Mouse (Mus musculus) G1E (cell line): ENCODE results near the gene Zdhhc7. TPM values are rescaled to one million over a fixed set of nuclear protein-coding genes. Genes with fewer than 3 reads are reported as not detected.

ENCODE experiments used
- ATAC-seq: 2 replicates; pipeline ENCODE4 v1.8.0; 2016; ENCODE audit warnings: mild to moderate bottlenecking; ENCODE audit not compliant: insufficient number of reproducible peaks, poor library complexity, low FRiP score, severe bottlenecking; ENCODE audit errors: extremely low read depth
- DNase-seq: peaks from one replicate; pipeline ENCODE4 v3.0.0; 2012; ENCODE audit warnings: low spot score
- H3K27me3 ChIP-seq: 2 replicates; pipeline ENCODE4 v1.6.1; 2012; ENCODE audit warnings: mild to moderate bottlenecking, low read length, inconsistent platforms; ENCODE audit not compliant: insufficient read depth
- H3K36me3 ChIP-seq: replicated peaks from 2 replicates; pipeline ENCODE3; 2012; ENCODE audit warnings: mild to moderate bottlenecking, inconsistent platforms
- H3K4me1 ChIP-seq: 2 replicates; pipeline ENCODE4 v1.6.1; 2012; ENCODE audit warnings: low read depth, low read length, inconsistent platforms, mixed read lengths; ENCODE audit not compliant: insufficient read depth
- H3K4me3 ChIP-seq: 2 replicates; pipeline ENCODE4 v1.5.1; 2012; ENCODE audit warnings: low read depth, mild to moderate bottlenecking, inconsistent platforms, low read length, moderate library complexity, mixed read lengths
- H3K9me3 ChIP-seq: replicated peaks from 2 replicates; pipeline ENCODE4 v1.6.1; 2012; ENCODE audit warnings: inconsistent platforms
- CTCF ChIP-seq: IDR thresholded peaks from 2 replicates; pipeline ENCODE4 v1.5.1; 2012; ENCODE audit warnings: low read depth, low read length, inconsistent platforms, mixed read lengths
- GATA1 ChIP-seq: IDR thresholded peaks from 2 replicates; pipeline ENCODE4 v1.6.1; 2012; ENCODE audit warnings: borderline replicate concordance, low read length, inconsistent platforms, mixed read lengths
- GATA2 ChIP-seq: IDR thresholded peaks from 2 replicates; pipeline ENCODE4 v1.6.1; 2012; ENCODE audit warnings: low read depth, low read length, inconsistent platforms, borderline replicate concordance
- POLR2AphosphoS5 ChIP-seq: IDR thresholded peaks from 2 replicates; pipeline ENCODE4 v1.6.1; 2012; ENCODE audit warnings: low read depth, low read length, inconsistent platforms; ENCODE audit not compliant: insufficient replicate concordance
- TAL1 ChIP-seq: conservative IDR thresholded peaks from 2 replicates; pipeline ENCODE4 v1.6.1; 2012; ENCODE audit warnings: low read depth, low read length, inconsistent platforms, mixed read lengths
- polyA plus RNA-seq: library from polyadenylated mRNA; stranded (reverse); fragments of >175 nt; gene quantifications from 2 replicates; pipeline ENCODE4 v1.2.3, GENCODE M21; 2012
- total RNA-seq, 2 experiments: library from RNA; stranded (forward) in 1 of 2; stranded (reverse) in 1 of 2; fragments of 200-1000 nt in 1 of 2; fragments of >200 nt in 1 of 2; fragmentation: Nextera tagmentation in 1 of 2; gene quantifications; 2 replicates each; pipeline ENCODE4 v1.2.3; 2014 to 2017

Zdhhc7 gene
- total and polyA plus RNA-seq, 3 experiments = 18.3 to 25.2 (median 24.9) TPM

GRCm38 (mm10) chr8:120036578-120036977 lies 64.7 kb downstream of the Zdhhc7 start:
- DNase-seq = no peak
- TF ChIP-seq CTCF (no peak), POLR2AphosphoS5 (no peak), TAL1 (no peak), GATA1 (no peak), GATA2 (no peak)
- Histone ChIP-seq H3K4me1 (peaks cover 24% of the 10 kb centered on the region), H3K36me3 (no peaks in the 10 kb centered on the region), H3K9me3 (no peaks in the 10 kb centered on the region), H3K27me3 (peaks cover 46% of the 10 kb centered on the region), H3K4me3 (no peak overlapping the region)
- ATAC-seq = no peak

GRCm38 (mm10) chr8:120036111-120036510 lies 65.2 kb downstream of the Zdhhc7 start:
- Histone ChIP-seq H3K4me3 (no peak overlapping the region), H3K9me3 (no peaks in the 10 kb centered on the region), H3K36me3 (no peaks in the 10 kb centered on the region), H3K4me1 (peaks cover 21% of the 10 kb centered on the region), H3K27me3 (peaks cover 48% of the 10 kb centered on the region)
- TF ChIP-seq TAL1 (no peak), POLR2AphosphoS5 (no peak), GATA1 (no peak), CTCF (no peak), GATA2 (no peak)
- ATAC-seq = no peak
- DNase-seq = no peak

GRCm38 (mm10) chr8:120034471-120034870 lies 66.8 kb downstream of the Zdhhc7 start:
- no peaks in the 10 kb centered on the region for H3K9me3 ChIP-seq
- no peaks in the 10 kb centered on the region for H3K36me3 ChIP-seq
- no peak overlapping the region for H3K4me3 ChIP-seq
- TF ChIP-seq TAL1 (no peak), POLR2AphosphoS5 (no peak), CTCF (no peak), GATA1 (no peak), GATA2 (no peak)
- H3K4me1 ChIP-seq = peaks cover 28% of the 10 kb centered on the region
- ATAC-seq (no peak), DNase-seq (no peak)
- peaks cover 48% of the 10 kb centered on the region for H3K27me3 ChIP-seq

GRCm38 (mm10) chr8:120032549-120033208 lies 68.6 kb downstream of the Zdhhc7 start:
- Histone ChIP-seq H3K4me1 (peaks cover 37% of the 10 kb centered on the region), H3K4me3 (no peak overlapping the region), H3K27me3 (peaks cover 42% of the 10 kb centered on the region), H3K9me3 (no peaks in the 10 kb centered on the region), H3K36me3 (no peaks in the 10 kb centered on the region)
- no peak for DNase-seq
- TF ChIP-seq POLR2AphosphoS5 (no peak), TAL1 (no peak)
- no peak for ATAC-seq

Other genes with a start within 250 kb of the Zdhhc7 start
- 3.9 and 4.0 TPM in 2 replicates for gene Klhl36, start 239.2 kb downstream of the Zdhhc7 start, total RNA-seq (2014; fragmentation: Nextera tagmentation)
- gene Klhl36, start 239.2 kb downstream of the Zdhhc7 start, total RNA-seq (2017) = 8.7 and 9.6 TPM in 2 replicates
- 7.3 and 8.0 TPM in 2 replicates for gene Klhl36, start 239.2 kb downstream of the Zdhhc7 start, polyA plus RNA-seq
- gene Usp10, start 191.1 kb downstream of the Zdhhc7 start, total RNA-seq (2014; fragmentation: Nextera tagmentation) = 108 and 110 TPM in 2 replicates
- gene Usp10, start 191.1 kb downstream of the Zdhhc7 start, total RNA-seq (2017) = 42.7 and 49.3 TPM in 2 replicates
- gene Usp10, start 191.1 kb downstream of the Zdhhc7 start, polyA plus RNA-seq = 45.2 and 61.0 TPM in 2 replicates
- gene Gm20388, start 190.6 kb downstream of the Zdhhc7 start, total RNA-seq (2014; fragmentation: Nextera tagmentation) = not detected in 2 replicates
- gene Gm20388, start 190.6 kb downstream of the Zdhhc7 start, total RNA-seq (2017) = 0.05 TPM in 1 of 2 replicates, not detected in the other
- 0.02 TPM in 2 replicates for gene Gm20388, start 190.6 kb downstream of the Zdhhc7 start, polyA plus RNA-seq
- 0.24 and 0.45 TPM in 2 replicates for gene Crispld2, start 109.0 kb downstream of the Zdhhc7 start, total RNA-seq (2014; fragmentation: Nextera tagmentation)
- 2.8 and 3.7 TPM in 2 replicates for gene Crispld2, start 109.0 kb downstream of the Zdhhc7 start, total RNA-seq (2017)
- 0.23 and 0.24 TPM in 2 replicates for gene Crispld2, start 109.0 kb downstream of the Zdhhc7 start, polyA plus RNA-seq
- gene 6430548M08Rik, start 12.7 kb upstream of the Zdhhc7 start, total RNA-seq (2014; fragmentation: Nextera tagmentation) = not detected in 2 replicates
- 2.3 and 4.4 TPM in 2 replicates for gene 6430548M08Rik, start 12.7 kb upstream of the Zdhhc7 start, total RNA-seq (2017)
- 0.05 and 0.07 TPM in 2 replicates for gene 6430548M08Rik, start 12.7 kb upstream of the Zdhhc7 start, polyA plus RNA-seq
- gene Fam92b, start 76.0 kb upstream of the Zdhhc7 start, total RNA-seq (2014; fragmentation: Nextera tagmentation) = not detected in 2 replicates
- gene Fam92b, start 76.0 kb upstream of the Zdhhc7 start, total RNA-seq (2017) = not detected in 2 replicates
- not detected in 2 replicates for gene Fam92b, start 76.0 kb upstream of the Zdhhc7 start, polyA plus RNA-seq
- gene Gse1, start 127.0 kb upstream of the Zdhhc7 start, total RNA-seq (2014; fragmentation: Nextera tagmentation) = 48.4 and 51.8 TPM in 2 replicates
- 6.3 and 6.4 TPM in 2 replicates for gene Gse1, start 127.0 kb upstream of the Zdhhc7 start, total RNA-seq (2017)
- 106 and 110 TPM in 2 replicates for gene Gse1, start 127.0 kb upstream of the Zdhhc7 start, polyA plus RNA-seq